Mouse (Mus musculus): ENCODE data around the gene Lrp1. TPM values are rescaled to one million over a fixed set of nuclear protein-coding genes. Genes with fewer than 3 reads are reported as not detected.

Lrp1 gene
- total and polyA plus RNA-seq, 3 experiments, result 3.1 to 51.2 (median 11.8) TPM

- Histone ChIP-seq H3K4me2 (ENCODE audit: insufficient read depth, low read depth, poor library complexity, severe bottlenecking) (peak overlapping the region; percentile 42), H3K27ac (ENCODE audit: insufficient read depth, low read depth) (peak overlapping the region; percentile 78), H3K4me3 (replicated peaks in 1 of 3; ENCODE audit: low read depth in 2 of 3, low read length in 2 of 3, poor library complexity in 1 of 3) (peak overlapping the region; percentile 73 to 93 (median 85)), H3K27me3 (replicated peaks) (peaks cover 16% of the 10 kb centered on the region), H3K79me2 (replicated peaks; ENCODE audit: control insufficient read depth, extremely low read depth, insufficient read depth, poor library complexity, severe bottlenecking) (peaks cover 28% of the 10 kb centered on the region), H3K4me1 (ENCODE audit: control insufficient read depth in 1 of 2, insufficient read depth in 2 of 2) (peaks cover 15 to 47% of the 10 kb centered on the region in 2 experiments), H3K36me3 (replicated peaks in 1 of 2; ENCODE audit: control insufficient read depth in 1 of 2, insufficient read depth in 1 of 2, low read length in 1 of 2) (peaks cover 37 to 52% of the 10 kb centered on the region in 2 experiments), H3K9me3 (replicated peaks; ENCODE audit: low read length) (no peaks in the 10 kb centered on the region), H3K9ac (ENCODE audit: insufficient read depth, low read depth) (peak overlapping the region; percentile 92)
- in situ Hi-C loops (cut with MboI; ENCODE audit: low pct_ligation_motif_present, low pct_unique_long_range_greater_than_20kb, low sequenced_read_pairs), result no loop called here
- dilution Hi-C loops (cut with MboI; ENCODE audit: extremely low pct_ligation_motif_present, extremely low pct_unique_long_range_greater_than_20kb, low sequenced_read_pairs), result no loop called here
- DNase-seq (ENCODE audit: extremely low read depth), result peak; percentile 54
- TF ChIP-seq TBP (conservative IDR thresholded peaks at IDR 0.05; ENCODE audit: low read depth, low read length) (0 out of 2 replicates have a peak, but pooled peaks have one; percentile 16), JUN (IDR thresholded peaks at IDR 0.05; ENCODE audit: insufficient read depth, low read depth, low read length) (no peak), ETS1 (conservative IDR thresholded peaks at IDR 0.05; ENCODE audit: low read depth, low read length) (no peak), CHD2 (IDR thresholded peaks at IDR 0.05; ENCODE audit: low read length) (0 out of 2 replicates have a peak, but pooled peaks have one; percentile 3), BHLHE40 (IDR thresholded peaks at IDR 0.05; ENCODE audit: low read depth, low read length) (peak; percentile 26; the same call in 1 of the 2 replicates), UBTF (IDR thresholded peaks at IDR 0.05; ENCODE audit: low read depth, low read length) (no peak)
These were observed 100.1 kb downstream of the Lrp1 start for GRCm38 (mm10) chr10:127520714-127521357.

GRCm38 (mm10) chr10:127519903-127520713 lies 100.8 kb downstream of the Lrp1 start:
- Histone ChIP-seq H3K27ac (ENCODE audit: insufficient read depth, low read depth) (no peak overlapping the region), H3K4me3 (replicated peaks in 1 of 3; ENCODE audit: low read depth in 2 of 3, low read length in 2 of 3, poor library complexity in 1 of 3) (peak overlapping the region; percentile 73 to 93 (median 85)), H3K4me2 (ENCODE audit: insufficient read depth, low read depth, poor library complexity, severe bottlenecking) (peak overlapping the region; percentile 42), H3K27me3 (replicated peaks) (peaks cover 15% of the 10 kb centered on the region), H3K4me1 (ENCODE audit: control insufficient read depth in 1 of 2, insufficient read depth in 2 of 2) (peaks cover 15 to 51% of the 10 kb centered on the region in 2 experiments), H3K79me2 (replicated peaks; ENCODE audit: control insufficient read depth, extremely low read depth, insufficient read depth, poor library complexity, severe bottlenecking) (peaks cover 28% of the 10 kb centered on the region), H3K9me3 (replicated peaks; ENCODE audit: low read length) (no peaks in the 10 kb centered on the region), H3K36me3 (replicated peaks in 1 of 2; ENCODE audit: control insufficient read depth in 1 of 2, insufficient read depth in 1 of 2, low read length in 1 of 2) (peaks cover 37 to 57% of the 10 kb centered on the region in 2 experiments), H3K9ac (ENCODE audit: insufficient read depth, low read depth) (peak overlapping the region; percentile 92)
- peak; percentile 48 for DNase-seq (ENCODE audit: extremely low read depth)
- dilution Hi-C loops (cut with MboI; ENCODE audit: extremely low pct_ligation_motif_present, extremely low pct_unique_long_range_greater_than_20kb, low sequenced_read_pairs), result no loop called here
- in situ Hi-C loops (cut with MboI; ENCODE audit: low pct_ligation_motif_present, low pct_unique_long_range_greater_than_20kb, low sequenced_read_pairs), result no loop called here
- TF ChIP-seq POLR2AphosphoS2 (IDR thresholded peaks at IDR 0.05; ENCODE audit: low read depth, low read length), result no peak
- TF ChIP-seq EP300 (IDR thresholded peaks at IDR 0.05; ENCODE audit: low read length), result no peak
- TF ChIP-seq MAX (IDR thresholded peaks at IDR 0.05; ENCODE audit: low read length), result no peak
- no peak for TF ChIP-seq ZNF384 (IDR thresholded peaks at IDR 0.05; ENCODE audit: low read depth, low read length)
- no peak for TF ChIP-seq IRF4 (IDR thresholded peaks at IDR 0.05; ENCODE audit: low read depth, low read length)
- TF ChIP-seq NELFE (IDR thresholded peaks at IDR 0.05; ENCODE audit: low read depth, low read length), result no peak
- no peak for TF ChIP-seq CHD2 (IDR thresholded peaks at IDR 0.05; ENCODE audit: low read length)
- no peak for TF ChIP-seq MAZ (IDR thresholded peaks at IDR 0.05; ENCODE audit: low read depth, low read length)
- TF ChIP-seq MXI1 (IDR thresholded peaks at IDR 0.05; ENCODE audit: low read depth, low read length), result no peak
- TF ChIP-seq GABPA (IDR thresholded peaks at IDR 0.05; ENCODE audit: insufficient replicate concordance, low read depth, low read length), result no peak
- no peak for TF ChIP-seq RAD21 (IDR thresholded peaks at IDR 0.05; ENCODE audit: low read depth, low read length)
- no peak for TF ChIP-seq TCF12 (IDR thresholded peaks at IDR 0.05; ENCODE audit: low read depth, low read length)
- no peak for TF ChIP-seq ELF1 (IDR thresholded peaks at IDR 0.05; ENCODE audit: low read depth, low read length)
- TF ChIP-seq ZC3H11A (IDR thresholded peaks at IDR 0.05; ENCODE audit: low read depth, low read length), result no peak
- TF ChIP-seq HCFC1 (IDR thresholded peaks at IDR 0.05; ENCODE audit: low read depth, low read length), result no peak
